Mouse (Mus musculus) hindbrain, embryonic 16.5 days (tissue): ENCODE results near the gene Ect2. TPM values are rescaled to one million over a fixed set of nuclear protein-coding genes. Genes with fewer than 3 reads are reported as not detected.

Source experiments
- ATAC-seq: fragments of 200-750 bp; cut with Nextera tagmentation; 2 replicates; pipeline ENCODE4 v1.8.0; 2017; ENCODE audit warnings: moderate TSS enrichment, moderate library complexity
- H3K27ac ChIP-seq: fragments of 300-500 bp; sonication (generic); 2 replicates; pipeline ENCODE4 v1.5.1; 2014; ENCODE audit warnings: low read depth, mild to moderate bottlenecking, control low read depth, low read length, moderate library complexity
- H3K27me3 ChIP-seq: fragments of 300-500 bp; sonication (generic); replicated peaks from 2 replicates; pipeline ENCODE4 v1.6.1; 2014; ENCODE audit warnings: low read length; ENCODE audit not compliant: control insufficient read depth, insufficient read depth
- H3K36me3 ChIP-seq: fragments of 300-500 bp; sonication (generic); 2 replicates; pipeline ENCODE4 v1.6.1; 2014; ENCODE audit warnings: mild to moderate bottlenecking, low read length, moderate library complexity, mixed read lengths; ENCODE audit not compliant: control insufficient read depth, insufficient read depth
- H3K4me1 ChIP-seq: fragments of 300-500 bp; sonication (generic); 2 replicates; pipeline ENCODE4 v1.6.1; 2014; ENCODE audit warnings: low read depth, low read length; ENCODE audit not compliant: control insufficient read depth, insufficient read depth
- H3K4me2 ChIP-seq: fragments of 300-500 bp; sonication (generic); 2 replicates; pipeline ENCODE4 v1.6.1; 2014; ENCODE audit warnings: mild to moderate bottlenecking, low read length, control low read depth, moderate library complexity
- H3K4me3 ChIP-seq: fragments of 300-500 bp; sonication (generic); 2 replicates; pipeline ENCODE4 v1.5.1; 2014; ENCODE audit warnings: mild to moderate bottlenecking, low read length, control low read depth, moderate library complexity
- H3K9ac ChIP-seq: fragments of 300-500 bp; sonication (generic); 2 replicates; pipeline ENCODE4 v1.6.1; 2014; ENCODE audit warnings: low read depth, mild to moderate bottlenecking, control low read depth, low read length, moderate library complexity
- H3K9me3 ChIP-seq: fragments of 300-500 bp; sonication (generic); 2 replicates; pipeline ENCODE4 v1.6.1; 2014; ENCODE audit warnings: mild to moderate bottlenecking, low read length, moderate library complexity; ENCODE audit not compliant: control insufficient read depth
- WGBS: fragments of 180-500 bp; shearing (Covaris S2); extraction: QIAGEN DNeasy Blood & Tissue Kit; methylation state at CpG from one replicate; pipeline ENCODE4 v1.1.7; 2014; 5-methylcytosine and 5-hydroxymethylcytosine counted together
- polyA plus RNA-seq: library from polyadenylated mRNA; unstranded; fragments of >200 nt; fragmentation: Nextera tagmentation; extraction: Ambion mirVana; gene quantifications from 2 replicates; pipeline ENCODE4 v1.2.1, GENCODE M21; 2015

The Ect2 gene
- polyA plus RNA-seq, result 10.5 and 12.1 TPM in 2 replicates

- peak; percentile 100 for ATAC-seq
- H3K4me3 ChIP-seq, result peak within 1 kb of the TSS; percentile 69
- H3K4me1 ChIP-seq, result peaks cover 5% of the 10 kb centered on the region
- H3K27ac ChIP-seq, result no peak within 1 kb of the TSS
- under 1% methylated on average over 37 of the region's 37 CpGs for WGBS
- no peaks in the 10 kb centered on the region for H3K27me3 ChIP-seq
- no peaks in the 10 kb centered on the region for H3K36me3 ChIP-seq
- no peaks in the 10 kb centered on the region for H3K9me3 ChIP-seq
- peak within 1 kb of the TSS; percentile 61 for H3K9ac ChIP-seq
- H3K4me2 ChIP-seq, result peak within 1 kb of the TSS; percentile 81
Observed at GRCm38 (mm10) chr3:27153701-27154209, at the start of gene Ect2. TSS of gene Ect2 (minus strand) at chr3:27153878.

GRCm38 (mm10) chr3:27201728-27202411 lies 48.2 kb upstream of the Ect2 start:
- no peaks in the 10 kb centered on the region for H3K4me1 ChIP-seq
- ATAC-seq, result no peak
- H3K9ac ChIP-seq, result no peak overlapping the region
- no peaks in the 10 kb centered on the region for H3K36me3 ChIP-seq
- no peak overlapping the region for H3K4me3 ChIP-seq
- no peaks in the 10 kb centered on the region for H3K9me3 ChIP-seq
- no peak overlapping the region for H3K4me2 ChIP-seq
- H3K27me3 ChIP-seq, result no peaks in the 10 kb centered on the region
- H3K27ac ChIP-seq, result no peak overlapping the region
- WGBS, result 89% methylated on average over 5 of the region's 5 CpGs

- whole genome bisulfite sequencing, result 93% methylated on average over 7 of the region's 7 CpGs
- no peak overlapping the region for H3K4me3 ChIP-seq
- no peaks in the 10 kb centered on the region for H3K4me1 ChIP-seq
- H3K36me3 ChIP-seq, result no peaks in the 10 kb centered on the region
- ATAC-seq, result no peak
- H3K9me3 ChIP-seq, result no peaks in the 10 kb centered on the region
- H3K9ac ChIP-seq, result no peak overlapping the region
- H3K4me2 ChIP-seq, result no peak overlapping the region
- no peaks in the 10 kb centered on the region for H3K27me3 ChIP-seq
- no peak overlapping the region for H3K27ac ChIP-seq
Observed at GRCm38 (mm10) chr3:27199120-27199519, 45.4 kb upstream of the Ect2 start.

- no peaks in the 10 kb centered on the region for H3K27me3 ChIP-seq
- no peak overlapping the region for H3K9ac ChIP-seq
- no peaks in the 10 kb centered on the region for H3K4me1 ChIP-seq
- no peak overlapping the region for H3K4me3 ChIP-seq
- no peak overlapping the region for H3K4me2 ChIP-seq
- H3K36me3 ChIP-seq, result no peaks in the 10 kb centered on the region
- ATAC-seq, result no peak
- no peak overlapping the region for H3K27ac ChIP-seq
- 89% methylated on average over 5 of the region's 5 CpGs for whole genome bisulfite sequencing
- H3K9me3 ChIP-seq, result no peaks in the 10 kb centered on the region
Observed at GRCm38 (mm10) chr3:27197816-27198215, 44.1 kb upstream of the Ect2 start.

GRCm38 (mm10) chr3:27196529-27196928 lies 42.9 kb upstream of the Ect2 start:
- H3K4me1 ChIP-seq, result no peaks in the 10 kb centered on the region
- H3K36me3 ChIP-seq, result no peaks in the 10 kb centered on the region
- no peaks in the 10 kb centered on the region for H3K9me3 ChIP-seq
- H3K4me2 ChIP-seq, result no peak overlapping the region
- H3K27ac ChIP-seq, result no peak overlapping the region
- no peak for ATAC-seq
- no peak overlapping the region for H3K4me3 ChIP-seq
- no peak overlapping the region for H3K9ac ChIP-seq
- 79% methylated on average over 1 of the region's 1 CpGs for WGBS
- no peaks in the 10 kb centered on the region for H3K27me3 ChIP-seq

GRCm38 (mm10) chr3:27195573-27196227 lies 42.0 kb upstream of the Ect2 start:
- Histone ChIP-seq H3K4me3 (no peak overlapping the region), H3K9me3 (no peaks in the 10 kb centered on the region), H3K4me2 (no peak overlapping the region), H3K4me1 (no peaks in the 10 kb centered on the region), H3K27me3 (no peaks in the 10 kb centered on the region), H3K9ac (no peak overlapping the region), H3K27ac (no peak overlapping the region), H3K36me3 (no peaks in the 10 kb centered on the region)
- ATAC-seq, result 0 out of 2 replicates have a peak, but pooled peaks have one; percentile 17
- WGBS, result 88% methylated on average over 8 of the region's 8 CpGs

- Histone ChIP-seq H3K27me3 (no peaks in the 10 kb centered on the region), H3K4me2 (no peak overlapping the region), H3K4me3 (no peak overlapping the region), H3K36me3 (no peaks in the 10 kb centered on the region), H3K9me3 (no peaks in the 10 kb centered on the region), H3K9ac (no peak overlapping the region), H3K4me1 (no peaks in the 10 kb centered on the region), H3K27ac (no peak overlapping the region)
- 85% methylated on average over 4 of the region's 4 CpGs for WGBS
- no peak for ATAC-seq
Observed at GRCm38 (mm10) chr3:27195153-27195552, 41.5 kb upstream of the Ect2 start.

- no peak overlapping the region for H3K9ac ChIP-seq
- H3K4me2 ChIP-seq, result no peak overlapping the region
- H3K27me3 ChIP-seq, result no peaks in the 10 kb centered on the region
- no peak overlapping the region for H3K4me3 ChIP-seq
- no peak for ATAC-seq
- H3K9me3 ChIP-seq, result no peaks in the 10 kb centered on the region
- no peaks in the 10 kb centered on the region for H3K36me3 ChIP-seq
- H3K27ac ChIP-seq, result no peak overlapping the region
- H3K4me1 ChIP-seq, result no peaks in the 10 kb centered on the region; the same call in 1 of the 2 replicates
- 70% methylated on average over 6 of the region's 6 CpGs for WGBS
Observed at GRCm38 (mm10) chr3:27193844-27194317, 40.2 kb upstream of the Ect2 start.

- Histone ChIP-seq H3K27ac (no peak overlapping the region), H3K4me3 (no peak overlapping the region), H3K9me3 (no peaks in the 10 kb centered on the region), H3K4me1 (no peaks in the 10 kb centered on the region; the same call in 1 of the 2 replicates), H3K9ac (no peak overlapping the region), H3K36me3 (no peaks in the 10 kb centered on the region), H3K4me2 (no peak overlapping the region), H3K27me3 (no peaks in the 10 kb centered on the region)
- ATAC-seq, result no peak
- 85% methylated on average over 6 of the region's 6 CpGs for WGBS
Observed at GRCm38 (mm10) chr3:27191856-27192255, 38.2 kb upstream of the Ect2 start.
